Mouse (Mus musculus) intestine, embryonic 14.5 days (tissue): ENCODE results near the gene Fxyd3. TPM values are rescaled to one million over a fixed set of nuclear protein-coding genes. Genes with fewer than 3 reads are reported as not detected.

Source experiments
- ATAC-seq: fragments of 200-750 bp; cut with Nextera tagmentation; replicated peaks from 2 replicates; pipeline ENCODE4 v1.8.0; 2017; ENCODE audit warnings: low read depth, moderate number of reproducible peaks, moderate TSS enrichment, moderate library complexity; ENCODE audit not compliant: low FRiP score, low TSS enrichment
- DNase-seq: peaks from one replicate; pipeline ENCODE4 v3.0.0-alpha.2; 2018; ENCODE audit warnings: low spot score
- H3K27ac ChIP-seq: fragments of 300-500 bp; sonication (generic); 2 replicates; pipeline ENCODE4 v1.5.1; 2014; ENCODE audit warnings: low read depth, mild to moderate bottlenecking, control low read depth
- H3K27me3 ChIP-seq: fragments of 300-500 bp; sonication (generic); replicated peaks from 2 replicates; pipeline ENCODE4 v1.6.1; 2014; ENCODE audit warnings: low read length, control low read depth; ENCODE audit not compliant: control insufficient read depth, insufficient read depth
- H3K36me3 ChIP-seq: fragments of 300-500 bp; sonication (generic); 2 replicates; pipeline ENCODE4 v1.6.1; 2014; ENCODE audit warnings: low read length, control low read depth; ENCODE audit not compliant: control insufficient read depth, insufficient read depth
- H3K4me1 ChIP-seq: fragments of 300-500 bp; sonication (generic); replicated peaks from 2 replicates; pipeline ENCODE4 v1.6.1; 2014; ENCODE audit warnings: low read length, control low read depth, mixed read lengths; ENCODE audit not compliant: control insufficient read depth, insufficient read depth
- H3K4me2 ChIP-seq: fragments of 300-500 bp; sonication (generic); 2 replicates; pipeline ENCODE4 v1.6.1; 2014; ENCODE audit warnings: low read length
- H3K4me3 ChIP-seq: fragments of 300-500 bp; sonication (generic); 2 replicates; pipeline ENCODE4 v1.5.1; 2014; ENCODE audit warnings: low read depth, low read length, control low read depth, mixed read lengths
- H3K9ac ChIP-seq: fragments of 300-500 bp; sonication (generic); 2 replicates; pipeline ENCODE4 v1.6.1; 2014; ENCODE audit warnings: mild to moderate bottlenecking, low read length
- H3K9me3 ChIP-seq: fragments of 300-500 bp; sonication (generic); 2 replicates; pipeline ENCODE4 v1.6.1; 2016; ENCODE audit warnings: low read length, control low read depth; ENCODE audit not compliant: control insufficient read depth
- WGBS: fragments of 180-500 bp; shearing (Covaris S2); extraction: QIAGEN DNeasy Blood & Tissue Kit; methylation state at CpG from one replicate; pipeline ENCODE4 v1.1.7; 2014; 5-methylcytosine and 5-hydroxymethylcytosine counted together
- polyA plus RNA-seq: library from polyadenylated mRNA; unstranded; fragments of >200 nt; fragmentation: Nextera tagmentation; extraction: Ambion mirVana; gene quantifications from 2 replicates; pipeline ENCODE4 v1.2.1, GENCODE M21; 2014

Fxyd3 gene
- polyA plus RNA-seq, 1 experiment from 2014 or later, result 71.5 TPM

GRCm38 (mm10) chr7:31107781-31108180 lies 31.3 kb upstream of the Fxyd3 start:
- no peak overlapping the region for H3K27ac ChIP-seq
- H3K4me2 ChIP-seq, result no peak overlapping the region
- H3K9me3 ChIP-seq, result no peaks in the 10 kb centered on the region
- WGBS, result 91% methylated on average over 11 of the region's 11 CpGs
- no peak overlapping the region for H3K9ac ChIP-seq
- H3K4me1 ChIP-seq, result peaks cover 5% of the 10 kb centered on the region
- ATAC-seq, result no peak
- H3K27me3 ChIP-seq, result no peaks in the 10 kb centered on the region
- DNase-seq, result no peak
- no peaks in the 10 kb centered on the region for H3K36me3 ChIP-seq
- no peak overlapping the region for H3K4me3 ChIP-seq

- 57% methylated on average over 3 of the region's 3 CpGs for WGBS
- H3K9ac ChIP-seq, result no peak overlapping the region
- ATAC-seq, result no peak
- H3K4me1 ChIP-seq, result no peaks in the 10 kb centered on the region
- no peaks in the 10 kb centered on the region for H3K36me3 ChIP-seq
- no peak for DNase-seq
- no peaks in the 10 kb centered on the region for H3K9me3 ChIP-seq
- no peak overlapping the region for H3K4me2 ChIP-seq
- H3K27ac ChIP-seq, result no peak overlapping the region
- H3K4me3 ChIP-seq, result no peak overlapping the region
- H3K27me3 ChIP-seq, result no peaks in the 10 kb centered on the region
Observed at GRCm38 (mm10) chr7:31106166-31106565, 29.7 kb upstream of the Fxyd3 start.

GRCm38 (mm10) chr7:31105061-31105768 lies 28.7 kb upstream of the Fxyd3 start:
- WGBS, result 50% methylated on average over 15 of the region's 15 CpGs
- H3K27ac ChIP-seq, result no peak overlapping the region
- H3K4me3 ChIP-seq, result no peak overlapping the region
- no peak overlapping the region for H3K4me2 ChIP-seq
- DNase-seq, result peak; percentile 73
- no peaks in the 10 kb centered on the region for H3K9me3 ChIP-seq
- no peaks in the 10 kb centered on the region for H3K4me1 ChIP-seq
- no peaks in the 10 kb centered on the region for H3K36me3 ChIP-seq
- H3K27me3 ChIP-seq, result no peaks in the 10 kb centered on the region
- no peak for ATAC-seq
- no peak overlapping the region for H3K9ac ChIP-seq

- no peaks in the 10 kb centered on the region for H3K27me3 ChIP-seq
- no peak for DNase-seq
- WGBS, result 77% methylated on average over 14 of the region's 14 CpGs
- H3K27ac ChIP-seq, result no peak overlapping the region
- H3K36me3 ChIP-seq, result no peaks in the 10 kb centered on the region
- no peaks in the 10 kb centered on the region for H3K4me1 ChIP-seq
- no peak overlapping the region for H3K4me2 ChIP-seq
- H3K4me3 ChIP-seq, result no peak overlapping the region
- H3K9me3 ChIP-seq, result no peaks in the 10 kb centered on the region
- ATAC-seq, result no peak
- no peak overlapping the region for H3K9ac ChIP-seq
Observed at GRCm38 (mm10) chr7:31100786-31101185, 24.3 kb upstream of the Fxyd3 start.

- WGBS, result 90% methylated on average over 6 of the region's 6 CpGs
- no peak for DNase-seq
Observed at GRCm38 (mm10) chr7:31099612-31099982, 23.1 kb upstream of the Fxyd3 start.

GRCm38 (mm10) chr7:31098697-31099611 lies 22.4 kb upstream of the Fxyd3 start:
- no peak overlapping the region for H3K4me3 ChIP-seq
- no peaks in the 10 kb centered on the region for H3K27me3 ChIP-seq
- DNase-seq, result no peak
- H3K27ac ChIP-seq, result no peak overlapping the region
- H3K4me1 ChIP-seq, result no peaks in the 10 kb centered on the region
- H3K9ac ChIP-seq, result no peak overlapping the region
- 78% methylated on average over 22 of the region's 22 CpGs for WGBS
- no peak for ATAC-seq
- no peaks in the 10 kb centered on the region for H3K9me3 ChIP-seq
- H3K4me2 ChIP-seq, result no peak overlapping the region
- H3K36me3 ChIP-seq, result no peaks in the 10 kb centered on the region

More at GRCm38 (mm10) chr7:31099612-31099982, 23.1 kb upstream of the Fxyd3 start:
- H3K27ac ChIP-seq, result no peak overlapping the region
- no peak overlapping the region for H3K4me3 ChIP-seq
- no peaks in the 10 kb centered on the region for H3K9me3 ChIP-seq
- no peak overlapping the region for H3K4me2 ChIP-seq
- H3K36me3 ChIP-seq, result no peaks in the 10 kb centered on the region
- no peak overlapping the region for H3K9ac ChIP-seq
- H3K27me3 ChIP-seq, result no peaks in the 10 kb centered on the region
- H3K4me1 ChIP-seq, result no peaks in the 10 kb centered on the region
- ATAC-seq, result no peak

- no peaks in the 10 kb centered on the region for H3K4me1 ChIP-seq
- H3K27ac ChIP-seq, result no peak overlapping the region
- no peaks in the 10 kb centered on the region for H3K9me3 ChIP-seq
- ATAC-seq (peak; percentile 93), DNase-seq (peak; percentile 92)
- 0 out of 2 replicates have a peak overlapping the region, but pooled peaks have one; percentile 1 for H3K9ac ChIP-seq
- H3K27me3 ChIP-seq, result no peaks in the 10 kb centered on the region
- no peak overlapping the region for H3K4me3 ChIP-seq
- peak overlapping the region; percentile 41 for H3K4me2 ChIP-seq
- WGBS, result 47% methylated on average over 20 of the region's 20 CpGs
- no peaks in the 10 kb centered on the region for H3K36me3 ChIP-seq
Observed at GRCm38 (mm10) chr7:31097583-31098248, 21.2 kb upstream of the Fxyd3 start.

GRCm38 (mm10) chr7:31096892-31097564 lies 20.5 kb upstream of the Fxyd3 start:
- DNase-seq (no peak), ATAC-seq (no peak)
- no peak overlapping the region for H3K27ac ChIP-seq
- no peaks in the 10 kb centered on the region for H3K36me3 ChIP-seq
- H3K4me3 ChIP-seq, result no peak overlapping the region
- H3K9me3 ChIP-seq, result no peaks in the 10 kb centered on the region
- H3K4me1 ChIP-seq, result no peaks in the 10 kb centered on the region
- H3K27me3 ChIP-seq, result no peaks in the 10 kb centered on the region
- no peak overlapping the region for H3K9ac ChIP-seq
- H3K4me2 ChIP-seq, result no peak overlapping the region
- 72% methylated on average over 9 of the region's 9 CpGs for WGBS
